Mouse (Mus musculus): ENCODE measurements at regions not wholly inside any gene's neighbourhood (a gene's known extent, or its start where the extent isn't known, plus 50 kb on each side); places are given as distances from the start of the nearest gene placed in this dataset.

DNA sequence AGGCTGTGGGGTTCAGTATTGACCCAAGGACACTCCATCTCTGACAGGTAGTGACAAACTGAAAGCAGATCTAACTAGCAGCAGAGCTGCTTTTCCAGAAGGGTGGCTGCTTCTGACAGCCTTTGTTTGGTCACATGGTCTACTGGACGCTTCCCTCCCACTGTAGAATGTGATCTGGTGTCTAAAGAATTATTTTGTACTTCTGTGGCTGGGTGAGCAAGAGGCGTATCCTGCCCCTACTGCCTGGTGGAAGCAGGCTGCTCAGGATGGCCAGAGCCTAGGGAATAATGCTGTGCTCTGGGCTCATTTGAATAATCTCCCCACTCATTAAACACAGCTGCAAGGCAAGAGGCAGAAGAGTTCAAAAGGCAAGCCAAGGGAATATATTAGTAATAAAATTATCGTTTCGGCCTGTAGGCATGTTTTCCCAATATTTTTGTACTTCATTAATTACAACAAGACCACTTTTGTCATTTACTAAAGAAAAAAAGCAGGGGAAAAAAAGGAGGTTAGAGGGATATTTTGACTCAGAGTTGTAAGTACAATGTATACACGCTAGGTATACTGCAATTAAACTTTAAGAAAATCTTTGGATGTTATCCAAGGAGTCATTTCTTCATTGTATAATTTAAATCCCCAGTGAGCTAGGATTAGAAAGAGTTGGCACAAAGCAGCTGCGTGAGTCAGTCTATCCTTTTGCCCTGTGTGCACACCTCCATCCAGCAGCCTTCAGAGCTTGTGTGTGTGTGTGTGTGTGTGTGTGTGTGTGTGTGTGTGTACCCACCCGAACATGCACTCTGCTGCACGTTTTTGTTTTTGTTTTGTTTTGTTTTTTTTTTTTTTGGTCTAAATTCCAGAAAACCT is 504.3 kb upstream of the Tmpo start:
- 21% methylated on average over 8 of the region's 8 CpGs for WGBS
- H3K4me3 ChIP-seq (replicated peaks), result no peak overlapping the region
- H3K4me1 ChIP-seq, result peaks cover 11% of the 10 kb centered on the region
- H3K9me3 ChIP-seq (replicated peaks), result no peaks in the 10 kb centered on the region
- peak; percentile 47; the same call in 1 of the 2 replicates for ATAC-seq (ENCODE audit: insufficient number of reproducible peaks, low FRiP score, low TSS enrichment, low read depth)
- H3K27ac ChIP-seq (replicated peaks), result no peak overlapping the region
- no peaks in the 10 kb centered on the region for H3K36me3 ChIP-seq
- no peak overlapping the region for H3K4me2 ChIP-seq (replicated peaks)
- H3K27me3 ChIP-seq, result no peaks in the 10 kb centered on the region
- H3K9ac ChIP-seq, result no peak overlapping the region

DNA sequence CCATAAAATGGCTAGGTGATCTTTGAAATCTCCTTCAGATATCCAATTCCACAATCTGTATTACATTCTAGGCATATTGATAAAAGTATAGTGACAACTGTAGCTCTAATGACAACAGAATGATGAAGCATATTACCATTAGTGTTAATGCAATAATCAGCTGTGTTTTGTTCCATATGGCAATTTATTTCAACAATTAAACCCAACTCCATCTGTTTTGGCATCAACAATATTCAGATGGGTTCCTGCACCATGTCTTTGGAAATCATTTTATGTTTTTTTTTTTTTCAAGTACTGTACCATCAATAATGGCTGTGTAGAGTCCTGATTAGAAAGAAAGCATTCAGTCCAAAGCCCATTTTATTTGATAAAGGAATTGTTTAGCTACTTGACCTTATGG is 498.5 kb upstream of the Tmpo start:
- Histone ChIP-seq H3K4me3 (replicated peaks) (no peak overlapping the region), H3K9me3 (replicated peaks) (no peaks in the 10 kb centered on the region), H3K9ac (no peak overlapping the region), H3K27me3 (no peaks in the 10 kb centered on the region), H3K36me3 (no peaks in the 10 kb centered on the region), H3K4me2 (replicated peaks) (no peak overlapping the region), H3K4me1 (no peaks in the 10 kb centered on the region), H3K27ac (replicated peaks) (no peak overlapping the region)
- no peak for ATAC-seq (ENCODE audit: insufficient number of reproducible peaks, low FRiP score, low TSS enrichment, low read depth)

GRCm38 (mm10) chr10:91637911-91638310 is 456.8 kb upstream of the Tmpo start:
- H3K4me2 ChIP-seq (replicated peaks), result no peak overlapping the region
- H3K9me3 ChIP-seq (replicated peaks), result no peaks in the 10 kb centered on the region
- H3K9ac ChIP-seq, result no peak overlapping the region
- H3K4me1 ChIP-seq, result no peaks in the 10 kb centered on the region
- no peaks in the 10 kb centered on the region for H3K27me3 ChIP-seq
- no peak overlapping the region for H3K27ac ChIP-seq (replicated peaks)
- no peak overlapping the region for H3K4me3 ChIP-seq (replicated peaks)
- H3K36me3 ChIP-seq, result no peaks in the 10 kb centered on the region
- ATAC-seq (ENCODE audit: insufficient number of reproducible peaks, low FRiP score, low TSS enrichment, low read depth), result no peak

- ATAC-seq (ENCODE audit: insufficient number of reproducible peaks, low FRiP score, low TSS enrichment, low read depth), result no peak
- Histone ChIP-seq H3K4me2 (replicated peaks) (no peak overlapping the region), H3K36me3 (no peaks in the 10 kb centered on the region), H3K4me3 (replicated peaks) (no peak overlapping the region), H3K9me3 (replicated peaks) (no peaks in the 10 kb centered on the region), H3K9ac (no peak overlapping the region), H3K27me3 (no peaks in the 10 kb centered on the region), H3K4me1 (no peaks in the 10 kb centered on the region), H3K27ac (replicated peaks) (no peak overlapping the region)
- 51% methylated on average over 6 of the region's 6 CpGs for WGBS
Observed at GRCm38 (mm10) chr10:91628672-91629071, 447.6 kb upstream of the Tmpo start.

- Histone ChIP-seq H3K9ac (no peak overlapping the region), H3K36me3 (no peaks in the 10 kb centered on the region), H3K27ac (replicated peaks) (no peak overlapping the region), H3K4me2 (replicated peaks) (no peak overlapping the region), H3K27me3 (no peaks in the 10 kb centered on the region), H3K4me1 (no peaks in the 10 kb centered on the region), H3K4me3 (replicated peaks) (no peak overlapping the region), H3K9me3 (replicated peaks) (no peaks in the 10 kb centered on the region)
- no peak for ATAC-seq (ENCODE audit: insufficient number of reproducible peaks, low FRiP score, low TSS enrichment, low read depth)
- WGBS, result 65% methylated on average over 2 of the region's 2 CpGs
Observed at GRCm38 (mm10) chr10:91622281-91622680, 441.2 kb upstream of the Tmpo start.

DNA sequence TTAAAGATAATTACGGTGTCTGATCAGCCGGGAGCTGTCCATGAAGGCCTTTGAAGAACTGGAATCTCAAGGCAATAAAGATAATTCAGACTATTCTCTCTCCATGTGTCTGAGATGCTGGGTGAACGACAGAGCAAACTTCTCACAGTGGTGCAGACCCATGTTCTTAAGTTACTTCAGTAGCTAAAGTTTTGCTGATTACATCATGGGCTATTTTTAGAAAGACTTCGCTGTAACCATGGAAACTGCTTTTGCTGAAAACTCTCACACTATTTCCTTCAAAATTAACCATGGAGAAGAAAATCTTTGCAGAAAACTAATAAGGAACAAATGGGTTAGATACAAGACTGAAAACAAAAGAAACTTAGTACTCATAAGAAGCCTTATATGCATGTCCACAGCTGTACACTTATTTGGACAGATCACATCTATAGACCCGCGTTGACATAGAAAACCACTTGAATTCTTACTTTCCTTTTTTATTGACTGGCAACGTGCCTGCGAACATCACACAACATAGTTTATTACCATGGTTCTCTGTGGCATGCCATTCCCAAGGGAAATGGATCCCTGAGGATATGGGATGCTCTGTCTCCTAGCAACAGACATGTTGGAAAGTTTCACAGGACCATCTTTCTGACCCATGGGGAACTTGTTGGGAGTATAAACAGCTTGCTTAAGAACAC is 432.8 kb upstream of the Tmpo start:
- no peak for ATAC-seq (ENCODE audit: insufficient number of reproducible peaks, low FRiP score, low TSS enrichment, low read depth)
- Histone ChIP-seq H3K36me3 (no peaks in the 10 kb centered on the region), H3K9ac (no peak overlapping the region), H3K4me3 (replicated peaks) (no peak overlapping the region), H3K9me3 (replicated peaks) (no peaks in the 10 kb centered on the region), H3K4me2 (replicated peaks) (no peak overlapping the region), H3K27me3 (no peaks in the 10 kb centered on the region), H3K27ac (replicated peaks) (no peak overlapping the region), H3K4me1 (0 out of 2 replicates have a peak, but pooled peaks cover 4% of the 10 kb centered on the region)
- 54% methylated on average over 8 of the region's 8 CpGs for WGBS

DNA sequence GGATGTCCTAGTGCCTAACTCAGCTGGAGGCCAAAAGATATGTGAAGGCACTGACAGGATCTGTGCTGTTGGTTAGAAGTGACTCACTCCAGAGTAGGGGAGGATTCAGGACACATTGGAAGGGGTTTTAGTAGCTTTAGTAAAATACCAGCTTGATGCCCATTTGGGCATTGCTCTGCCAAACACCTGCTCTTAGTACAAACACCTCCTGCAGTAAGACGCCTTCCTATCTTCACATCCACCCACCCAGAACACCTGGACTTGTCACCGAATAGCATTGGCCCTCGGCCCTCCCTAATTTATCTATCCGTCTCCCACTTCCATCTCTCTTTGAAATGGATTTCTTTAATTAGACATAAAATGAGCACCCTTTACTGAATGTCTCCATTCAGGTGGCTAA is 430.9 kb upstream of the Tmpo start:
- H3K4me1 ChIP-seq, result 0 out of 2 replicates have a peak, but pooled peaks cover 4% of the 10 kb centered on the region
- H3K9me3 ChIP-seq (replicated peaks), result no peaks in the 10 kb centered on the region
- H3K4me3 ChIP-seq (replicated peaks), result no peak overlapping the region
- no peaks in the 10 kb centered on the region for H3K36me3 ChIP-seq
- H3K27me3 ChIP-seq, result no peaks in the 10 kb centered on the region
- ATAC-seq (ENCODE audit: insufficient number of reproducible peaks, low FRiP score, low TSS enrichment, low read depth), result no peak
- H3K9ac ChIP-seq, result no peak overlapping the region
- WGBS, result 88% methylated on average over 4 of the region's 4 CpGs
- H3K4me2 ChIP-seq (replicated peaks), result no peak overlapping the region
- H3K27ac ChIP-seq (replicated peaks), result no peak overlapping the region

DNA sequence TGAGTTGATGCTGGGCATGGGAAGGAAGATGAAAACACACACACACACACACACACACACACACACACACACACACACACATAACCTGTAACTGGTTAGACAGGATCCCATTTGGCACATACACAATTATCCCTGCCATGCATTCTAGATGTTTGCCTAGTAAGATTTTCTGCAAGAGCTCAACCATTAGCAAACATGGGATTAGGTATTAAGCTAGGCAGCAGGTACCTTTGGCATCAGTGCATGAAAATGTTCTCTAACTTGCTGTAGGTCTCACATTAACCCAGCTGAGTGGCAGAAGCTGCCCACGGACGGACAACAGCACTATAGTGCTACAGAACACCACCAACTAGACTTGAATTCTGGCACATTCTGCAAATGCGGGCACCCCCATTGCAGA is 413.8 kb upstream of the Tmpo start:
- no peak overlapping the region for H3K4me3 ChIP-seq (replicated peaks)

DNA sequence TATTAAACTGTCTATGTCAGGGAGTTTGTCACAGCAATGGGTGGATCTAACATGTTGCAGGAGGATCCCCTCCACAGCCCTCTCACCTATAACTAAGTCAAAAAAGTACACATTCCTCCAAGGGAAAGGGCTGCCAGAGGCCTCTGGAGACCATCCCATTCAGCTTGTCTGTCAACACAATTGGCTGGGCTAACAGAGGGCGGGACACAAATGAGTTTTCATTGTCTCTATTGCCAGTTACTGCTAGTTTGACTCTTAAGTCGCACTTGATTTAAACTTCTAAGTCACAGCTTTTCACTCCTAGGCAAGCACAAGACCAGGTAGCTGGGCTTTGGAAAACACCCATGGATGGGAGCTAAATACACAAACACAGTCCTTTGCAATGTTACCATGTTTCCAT is 412.3 kb upstream of the Tmpo start:
- whole genome bisulfite sequencing, result 77% methylated on average over 2 of the region's 2 CpGs
- H3K4me1 ChIP-seq, result no peaks in the 10 kb centered on the region
- H3K36me3 ChIP-seq, result no peaks in the 10 kb centered on the region
- no peak for ATAC-seq (ENCODE audit: insufficient number of reproducible peaks, low FRiP score, low TSS enrichment, low read depth)
- H3K9me3 ChIP-seq (replicated peaks), result no peaks in the 10 kb centered on the region
- no peak overlapping the region for H3K4me3 ChIP-seq (replicated peaks)
- no peaks in the 10 kb centered on the region for H3K27me3 ChIP-seq
- H3K9ac ChIP-seq, result no peak overlapping the region
- H3K27ac ChIP-seq (replicated peaks), result no peak overlapping the region
- H3K4me2 ChIP-seq (replicated peaks), result no peak overlapping the region

More for the DNA sequence above, 413.8 kb upstream of the Tmpo start:
- Histone ChIP-seq H3K27me3 (no peaks in the 10 kb centered on the region), H3K4me2 (replicated peaks) (no peak overlapping the region), H3K36me3 (no peaks in the 10 kb centered on the region), H3K9me3 (replicated peaks) (no peaks in the 10 kb centered on the region), H3K27ac (replicated peaks) (no peak overlapping the region), H3K4me1 (no peaks in the 10 kb centered on the region), H3K9ac (no peak overlapping the region)
- no peak for ATAC-seq (ENCODE audit: insufficient number of reproducible peaks, low FRiP score, low TSS enrichment, low read depth)
- 85% methylated on average over 3 of the region's 3 CpGs for WGBS

DNA sequence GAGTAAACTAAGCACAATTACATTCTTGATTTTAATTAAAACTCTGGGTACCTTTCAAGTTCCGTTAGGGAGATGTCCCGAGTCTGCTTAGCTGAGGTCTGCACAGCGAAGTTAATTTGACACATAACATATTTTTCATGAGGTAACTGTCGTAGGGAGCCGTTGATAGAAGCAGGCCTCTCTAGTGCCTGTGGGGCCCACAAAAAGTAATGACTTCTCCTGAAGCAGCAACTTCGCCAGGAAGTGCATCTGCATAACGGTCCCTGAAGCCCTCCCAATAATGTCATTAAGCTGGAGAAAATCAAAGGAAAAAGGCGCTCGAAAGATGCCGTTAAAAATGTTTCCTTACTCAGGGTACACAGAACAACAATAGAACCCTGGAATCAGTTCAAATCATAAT is 410.7 kb upstream of the Tmpo start:
- no peak overlapping the region for H3K4me2 ChIP-seq (replicated peaks)
- 39% methylated on average over 10 of the region's 10 CpGs for WGBS
- H3K27ac ChIP-seq (replicated peaks), result no peak overlapping the region
- H3K9ac ChIP-seq, result no peak overlapping the region
- no peak overlapping the region for H3K4me3 ChIP-seq (replicated peaks)
- H3K4me1 ChIP-seq, result no peaks in the 10 kb centered on the region
- no peaks in the 10 kb centered on the region for H3K36me3 ChIP-seq
- no peak for ATAC-seq (ENCODE audit: insufficient number of reproducible peaks, low FRiP score, low TSS enrichment, low read depth)
- no peaks in the 10 kb centered on the region for H3K27me3 ChIP-seq
- H3K9me3 ChIP-seq (replicated peaks), result no peaks in the 10 kb centered on the region

DNA sequence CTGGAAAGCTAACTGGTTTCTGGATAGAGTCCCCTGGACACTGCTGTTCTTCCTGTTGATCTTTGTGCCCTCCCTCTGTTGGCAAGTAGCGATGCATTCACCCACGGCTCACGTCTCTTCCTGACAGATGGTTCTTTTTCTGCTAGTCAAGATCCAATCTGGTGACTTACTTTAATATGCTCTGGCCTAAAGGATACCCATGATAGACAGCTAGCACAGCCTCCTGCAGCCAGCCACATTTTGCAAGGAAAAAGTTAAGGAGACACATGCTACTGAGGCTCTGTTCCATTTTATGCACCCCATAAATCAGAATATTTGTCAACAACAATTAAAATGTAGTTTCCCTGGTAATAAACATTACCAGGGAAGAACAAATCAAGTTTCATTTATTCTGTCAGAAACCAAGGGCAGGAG is 410.3 kb upstream of the Tmpo start:
- Histone ChIP-seq H3K9ac (no peak overlapping the region), H3K4me1 (no peaks in the 10 kb centered on the region), H3K36me3 (no peaks in the 10 kb centered on the region), H3K4me2 (replicated peaks) (no peak overlapping the region), H3K9me3 (replicated peaks) (no peaks in the 10 kb centered on the region), H3K27me3 (no peaks in the 10 kb centered on the region), H3K27ac (replicated peaks) (no peak overlapping the region), H3K4me3 (replicated peaks) (no peak overlapping the region)
- no peak for ATAC-seq (ENCODE audit: insufficient number of reproducible peaks, low FRiP score, low TSS enrichment, low read depth)
- WGBS, result 38% methylated on average over 3 of the region's 3 CpGs

- Histone ChIP-seq H3K4me1 (no peaks in the 10 kb centered on the region), H3K27me3 (no peaks in the 10 kb centered on the region), H3K9ac (no peak overlapping the region), H3K36me3 (no peaks in the 10 kb centered on the region), H3K4me2 (replicated peaks) (no peak overlapping the region), H3K9me3 (replicated peaks) (no peaks in the 10 kb centered on the region), H3K4me3 (replicated peaks) (no peak overlapping the region), H3K27ac (replicated peaks) (no peak overlapping the region)
- ATAC-seq (ENCODE audit: insufficient number of reproducible peaks, low FRiP score, low TSS enrichment, low read depth), result no peak
- WGBS, result 82% methylated on average over 3 of the region's 3 CpGs
Observed at GRCm38 (mm10) chr10:91583204-91583603, 402.1 kb upstream of the Tmpo start.
